Mouse (Mus musculus): ENCODE results near the gene Hmgn1. TPM values are rescaled to one million over a fixed set of nuclear protein-coding genes. Genes with fewer than 3 reads are reported as not detected.
A peak's percentile ranks its signal among the peaks of the same experiment; 100 is the strongest.

Hmgn1 gene
- total RNA-seq, 2 experiments from 2014 or later: 23.7 to 35.1 TPM

- DNase-seq: peak; percentile 79 to 90
- intact Hi-C loops (cut with DNase I): loop anchor here (5.0 kb wide), 1 partner anchor 46 kb away; the partner anchor contains the start of gene Hmgn1
Observed at GRCm38 (mm10) chr16:96081331-96081730, 46.2 kb downstream of the Hmgn1 start.

- no peak for DNase-seq
- intact Hi-C loops (cut with DNase I): loop anchor here (5.0 kb wide), 1 partner anchor 47 kb away; the partner anchor contains the start of gene Hmgn1
Observed at GRCm38 (mm10) chr16:96080524-96080923, 47.0 kb downstream of the Hmgn1 start.

Other genes starting within 250 kb of the Hmgn1 start
- gene Psmg1, start 136.8 kb downstream of the Hmgn1 start, total RNA-seq (2021): 10 to 100 TPM in 1 of 2 experiments, 1 to 10 TPM in 1; 8.7 to 12.1 TPM
- 10 to 100 TPM; 51.2 to 56.2 TPM for gene Brwd1, start 45.2 kb downstream of the Hmgn1 start, total RNA-seq (2021)
- 10 to 100 TPM in 1 of 2 experiments, 1 to 10 TPM in 1; 8.8 to 10.3 TPM for gene Wrb, start 17.7 kb upstream of the Hmgn1 start, total RNA-seq (2021)
- gene Lca5l, start 64.5 kb upstream of the Hmgn1 start, total RNA-seq (2021): under 1 TPM; 0.48 to 0.62 TPM
- gene Sh3bgr, start 72.7 kb upstream of the Hmgn1 start, total RNA-seq (2021): 1,000 to 10,000 TPM in 1 of 2 experiments, 100 to 1,000 TPM in 1; 882 to 1,236 TPM
- under 1 TPM; 0.05 to 0.07 TPM for gene B3galt5, start 108.1 kb upstream of the Hmgn1 start, total RNA-seq (2021)

Measured in gastrocnemius, postnatal 36 days (tissue).